Mouse (Mus musculus) CH12.LX (cell line): ENCODE results near the gene Ccnl1.

Source experiments
- CTCF ChIP-seq, 2 experiments: IDR thresholded peaks in 1 of 2; conservative IDR thresholded peaks in 1 of 2; 2 replicates each; pipeline ENCODE4 v1.5.1; 2011 to 2012; ENCODE audit warnings: low read depth in 2 of 2, low read length in 2 of 2, improper control_type of control experiment in 1 of 2, inconsistent platforms in 1 of 2, mild to moderate bottlenecking in 1 of 2, moderate library complexity in 1 of 2
- POLR2A ChIP-seq: IDR thresholded peaks from 2 replicates; pipeline ENCODE4 v1.6.1; 2011; ENCODE audit warnings: low read depth, mild to moderate bottlenecking, improper control_type of control experiment, low read length
- UBTF ChIP-seq: IDR thresholded peaks from 2 replicates; pipeline ENCODE4 v1.6.1; 2012; ENCODE audit warnings: low read depth, mild to moderate bottlenecking, inconsistent platforms, low read length, improper control_type of control experiment, moderate library complexity
- USF2 ChIP-seq: conservative IDR thresholded peaks from 2 replicates; pipeline ENCODE4 v1.6.1; 2011; ENCODE audit warnings: low read depth, low read length, improper control_type of control experiment

- TF ChIP-seq CTCF (conservative IDR thresholded peaks at IDR 0.05 in 1 of 2, IDR thresholded peaks at IDR 0.05 in 1 of 2; ENCODE audit: low read depth in 2 of 2, low read length in 2 of 2) (no peak), POLR2A (no peak), USF2 (no peak), UBTF (no peak)
These were observed 30.9 kb upstream of the Ccnl1 start for GRCm38 (mm10) chr3:65988711-65989495.
